Mouse (Mus musculus): ENCODE measurements at regions not wholly inside any gene's neighbourhood (a gene's known extent, or its start where the extent isn't known, plus 50 kb on each side); places are given as distances from the start of the nearest gene placed in this dataset.

DNA sequence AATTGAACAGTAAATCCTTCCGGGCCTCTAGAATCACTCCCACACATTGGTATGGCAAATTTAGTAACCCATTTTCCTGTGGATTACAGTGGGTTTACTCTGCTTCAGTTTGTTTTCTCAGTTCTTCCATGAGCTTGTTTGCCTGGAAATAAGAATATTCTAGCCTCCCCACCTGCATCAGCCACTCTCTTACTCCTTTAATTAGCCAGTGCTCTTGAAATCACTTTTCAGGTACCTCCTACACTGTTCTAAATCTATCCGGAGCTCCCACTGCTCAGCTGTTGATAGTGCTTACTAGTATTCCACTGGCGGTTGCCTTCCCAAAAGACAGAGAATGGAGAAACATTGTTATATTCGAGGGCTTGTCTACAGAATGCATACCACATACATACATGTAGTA, 167.1 kb downstream of the Htr7 start:
- H3K9me3 ChIP-seq (ENCODE audit: control insufficient read depth, low read length) = no peaks in the 10 kb centered on the region
- H3K27ac ChIP-seq (ENCODE audit: low read depth, low read length) = no peak overlapping the region
- no peak overlapping the region for H3K4me2 ChIP-seq (replicated peaks; ENCODE audit: low read depth, low read length)
- no peak overlapping the region for H3K9ac ChIP-seq (ENCODE audit: low read depth, low read length)
- H3K27me3 ChIP-seq (ENCODE audit: control insufficient read depth, insufficient read depth, low read length) = no peaks in the 10 kb centered on the region
- no peak for ATAC-seq (ENCODE audit: low FRiP score, low TSS enrichment)
- H3K36me3 ChIP-seq (ENCODE audit: control insufficient read depth, insufficient read depth, low read length) = no peaks in the 10 kb centered on the region
- WGBS = 76% methylated on average over 4 of the region's 4 CpGs
- H3K4me3 ChIP-seq (ENCODE audit: low read length) = no peak overlapping the region
- H3K4me1 ChIP-seq (ENCODE audit: control insufficient read depth, insufficient read depth, low read length) = no peaks in the 10 kb centered on the region

- H3K9me3 ChIP-seq (ENCODE audit: control insufficient read depth, low read length) = no peaks in the 10 kb centered on the region
- no peak overlapping the region for H3K4me3 ChIP-seq (ENCODE audit: low read length)
- ATAC-seq (ENCODE audit: low FRiP score, low TSS enrichment) = no peak
- H3K27me3 ChIP-seq (ENCODE audit: control insufficient read depth, insufficient read depth, low read length) = no peaks in the 10 kb centered on the region
- no peak overlapping the region for H3K9ac ChIP-seq (ENCODE audit: low read depth, low read length)
- H3K27ac ChIP-seq (ENCODE audit: low read depth, low read length) = no peak overlapping the region
- no peaks in the 10 kb centered on the region for H3K4me1 ChIP-seq (ENCODE audit: control insufficient read depth, insufficient read depth, low read length)
- H3K4me2 ChIP-seq (replicated peaks; ENCODE audit: low read depth, low read length) = no peak overlapping the region
- WGBS = 79% methylated on average over 5 of the region's 5 CpGs
- no peaks in the 10 kb centered on the region for H3K36me3 ChIP-seq (ENCODE audit: control insufficient read depth, insufficient read depth, low read length)
These were observed 171.0 kb downstream of the Htr7 start for GRCm38 (mm10) chr19:35886270-35886669.

DNA sequence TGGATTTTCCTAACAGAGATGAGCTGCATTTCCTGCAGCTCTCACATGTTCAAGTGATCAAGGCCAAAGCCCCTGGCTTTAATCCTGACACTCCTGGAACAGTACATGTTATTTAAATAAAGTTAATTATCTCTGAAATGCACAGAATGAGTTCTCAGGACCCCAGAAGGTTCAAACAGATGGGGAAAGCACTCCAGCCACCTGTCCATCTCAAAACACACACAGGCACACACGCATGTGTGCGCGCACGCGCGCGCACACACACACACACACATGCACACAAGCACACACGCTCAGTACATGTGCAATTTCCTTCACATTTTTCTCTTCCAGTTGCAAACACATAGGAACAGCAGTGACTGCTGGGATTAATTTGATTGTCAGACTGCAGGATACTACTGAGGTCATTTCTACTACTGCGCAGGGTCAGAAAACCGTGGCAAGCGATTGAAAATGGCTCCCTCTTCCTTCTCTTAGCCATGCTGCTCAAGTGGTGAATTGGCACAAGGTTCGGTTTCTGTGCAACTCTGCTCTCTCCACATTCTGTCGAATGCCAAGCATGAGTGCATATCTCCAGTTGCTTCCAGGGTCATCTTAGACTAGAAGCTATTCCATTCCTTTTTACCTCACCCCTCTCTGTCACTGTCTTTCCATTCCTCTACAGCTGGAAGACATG, 175.4 kb downstream of the Htr7 start:
- WGBS = 94% methylated on average over 13 of the region's 13 CpGs
- no peak overlapping the region for H3K4me3 ChIP-seq (ENCODE audit: low read length)
- no peaks in the 10 kb centered on the region for H3K27me3 ChIP-seq (ENCODE audit: control insufficient read depth, insufficient read depth, low read length)
- ATAC-seq (ENCODE audit: low FRiP score, low TSS enrichment) = no peak
- no peaks in the 10 kb centered on the region for H3K9me3 ChIP-seq (ENCODE audit: control insufficient read depth, low read length)
- no peaks in the 10 kb centered on the region for H3K4me1 ChIP-seq (ENCODE audit: control insufficient read depth, insufficient read depth, low read length)
- no peak overlapping the region for H3K9ac ChIP-seq (ENCODE audit: low read depth, low read length)
- no peak overlapping the region for H3K27ac ChIP-seq (ENCODE audit: low read depth, low read length)
- H3K4me2 ChIP-seq (replicated peaks; ENCODE audit: low read depth, low read length) = no peak overlapping the region
- no peaks in the 10 kb centered on the region for H3K36me3 ChIP-seq (ENCODE audit: control insufficient read depth, insufficient read depth, low read length)

GRCm38 (mm10) chr19:35875464-35875863, 181.8 kb downstream of the Htr7 start:
- Histone ChIP-seq H3K4me3 (ENCODE audit: low read length) (no peak overlapping the region), H3K27me3 (ENCODE audit: control insufficient read depth, insufficient read depth, low read length) (no peaks in the 10 kb centered on the region), H3K36me3 (ENCODE audit: control insufficient read depth, insufficient read depth, low read length) (no peaks in the 10 kb centered on the region), H3K4me2 (replicated peaks; ENCODE audit: low read depth, low read length) (no peak overlapping the region), H3K4me1 (ENCODE audit: control insufficient read depth, insufficient read depth, low read length) (no peaks in the 10 kb centered on the region), H3K9me3 (ENCODE audit: control insufficient read depth, low read length) (no peaks in the 10 kb centered on the region), H3K27ac (ENCODE audit: low read depth, low read length) (no peak overlapping the region), H3K9ac (ENCODE audit: low read depth, low read length) (no peak overlapping the region)
- 78% methylated on average over 1 of the region's 1 CpGs for WGBS
- no peak for ATAC-seq (ENCODE audit: low FRiP score, low TSS enrichment)

GRCm38 (mm10) chr19:35870720-35871119, 186.6 kb downstream of the Htr7 start:
- Histone ChIP-seq H3K4me3 (ENCODE audit: low read length) (no peak overlapping the region), H3K9me3 (ENCODE audit: control insufficient read depth, low read length) (no peaks in the 10 kb centered on the region), H3K4me1 (ENCODE audit: control insufficient read depth, insufficient read depth, low read length) (no peaks in the 10 kb centered on the region), H3K27me3 (ENCODE audit: control insufficient read depth, insufficient read depth, low read length) (no peaks in the 10 kb centered on the region), H3K4me2 (replicated peaks; ENCODE audit: low read depth, low read length) (no peak overlapping the region), H3K36me3 (ENCODE audit: control insufficient read depth, insufficient read depth, low read length) (no peaks in the 10 kb centered on the region), H3K9ac (ENCODE audit: low read depth, low read length) (no peak overlapping the region), H3K27ac (ENCODE audit: low read depth, low read length) (no peak overlapping the region)
- no peak for ATAC-seq (ENCODE audit: low FRiP score, low TSS enrichment)
- 90% methylated on average over 4 of the region's 4 CpGs for WGBS

DNA sequence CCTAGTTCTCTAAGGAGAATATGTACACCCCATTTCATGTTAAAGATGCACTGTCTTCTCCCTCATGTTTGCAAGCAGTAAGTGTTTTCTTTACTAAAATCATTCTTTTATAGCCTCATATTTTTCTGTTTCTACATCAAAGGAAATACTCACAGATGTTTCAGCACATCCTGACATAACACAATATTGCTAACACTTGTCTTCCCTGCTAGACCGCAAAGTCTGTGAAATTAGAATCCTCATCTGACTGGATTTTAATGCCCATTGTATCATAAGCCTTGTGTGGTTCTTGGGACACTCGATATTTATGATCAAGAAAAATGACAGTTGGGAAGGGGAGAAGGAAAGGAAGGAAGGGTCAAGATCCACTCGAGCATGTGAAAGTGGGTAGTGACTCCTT, 188.8 kb downstream of the Htr7 start:
- Histone ChIP-seq H3K9ac (ENCODE audit: low read depth, low read length) (no peak overlapping the region), H3K4me1 (ENCODE audit: control insufficient read depth, insufficient read depth, low read length) (no peaks in the 10 kb centered on the region), H3K27ac (ENCODE audit: low read depth, low read length) (no peak overlapping the region), H3K27me3 (ENCODE audit: control insufficient read depth, insufficient read depth, low read length) (no peaks in the 10 kb centered on the region), H3K4me3 (ENCODE audit: low read length) (no peak overlapping the region), H3K4me2 (replicated peaks; ENCODE audit: low read depth, low read length) (no peak overlapping the region), H3K9me3 (ENCODE audit: control insufficient read depth, low read length) (no peaks in the 10 kb centered on the region), H3K36me3 (ENCODE audit: control insufficient read depth, insufficient read depth, low read length) (no peaks in the 10 kb centered on the region)
- 76% methylated on average over 3 of the region's 3 CpGs for WGBS
- no peak for ATAC-seq (ENCODE audit: low FRiP score, low TSS enrichment)

- H3K4me2 ChIP-seq (replicated peaks; ENCODE audit: low read depth, low read length) = no peak overlapping the region
- no peak overlapping the region for H3K9ac ChIP-seq (ENCODE audit: low read depth, low read length)
- H3K9me3 ChIP-seq (ENCODE audit: control insufficient read depth, low read length) = no peaks in the 10 kb centered on the region
- no peaks in the 10 kb centered on the region for H3K4me1 ChIP-seq (ENCODE audit: control insufficient read depth, insufficient read depth, low read length)
- WGBS = 85% methylated on average over 6 of the region's 6 CpGs
- H3K27me3 ChIP-seq (ENCODE audit: control insufficient read depth, insufficient read depth, low read length) = no peaks in the 10 kb centered on the region
- no peak for ATAC-seq (ENCODE audit: low FRiP score, low TSS enrichment)
- H3K36me3 ChIP-seq (ENCODE audit: control insufficient read depth, insufficient read depth, low read length) = no peaks in the 10 kb centered on the region
- H3K4me3 ChIP-seq (ENCODE audit: low read length) = no peak overlapping the region
- no peak overlapping the region for H3K27ac ChIP-seq (ENCODE audit: low read depth, low read length)
These were observed 194.3 kb downstream of the Htr7 start for GRCm38 (mm10) chr19:35863049-35863448.

DNA sequence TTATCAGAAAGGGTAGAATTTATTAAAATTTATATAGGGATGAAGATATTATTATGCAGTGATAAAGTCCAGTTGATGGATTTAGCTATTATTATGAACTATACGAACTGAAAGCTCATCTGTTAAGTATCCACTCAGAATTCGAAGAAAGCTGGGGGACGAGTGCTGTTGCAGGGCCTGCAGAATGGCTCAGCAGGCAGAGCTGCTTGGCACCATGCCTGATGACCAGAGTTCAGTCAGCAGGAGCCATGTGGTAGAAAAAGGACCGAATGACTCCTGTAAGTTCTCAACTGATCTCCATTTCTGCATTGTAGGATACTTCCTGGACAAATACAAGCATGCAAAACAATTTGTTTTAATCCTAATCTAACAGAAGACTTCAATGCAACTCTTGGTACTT, 195.9 kb downstream of the Htr7 start:
- Histone ChIP-seq H3K4me3 (ENCODE audit: low read length) (no peak overlapping the region), H3K4me1 (ENCODE audit: control insufficient read depth, insufficient read depth, low read length) (no peaks in the 10 kb centered on the region), H3K4me2 (replicated peaks; ENCODE audit: low read depth, low read length) (no peak overlapping the region), H3K9me3 (ENCODE audit: control insufficient read depth, low read length) (no peaks in the 10 kb centered on the region), H3K9ac (ENCODE audit: low read depth, low read length) (no peak overlapping the region), H3K27me3 (ENCODE audit: control insufficient read depth, insufficient read depth, low read length) (no peaks in the 10 kb centered on the region), H3K36me3 (ENCODE audit: control insufficient read depth, insufficient read depth, low read length) (no peaks in the 10 kb centered on the region), H3K27ac (ENCODE audit: low read depth, low read length) (no peak overlapping the region)
- no peak for ATAC-seq (ENCODE audit: low FRiP score, low TSS enrichment)
- 75% methylated on average over 4 of the region's 4 CpGs for WGBS

DNA sequence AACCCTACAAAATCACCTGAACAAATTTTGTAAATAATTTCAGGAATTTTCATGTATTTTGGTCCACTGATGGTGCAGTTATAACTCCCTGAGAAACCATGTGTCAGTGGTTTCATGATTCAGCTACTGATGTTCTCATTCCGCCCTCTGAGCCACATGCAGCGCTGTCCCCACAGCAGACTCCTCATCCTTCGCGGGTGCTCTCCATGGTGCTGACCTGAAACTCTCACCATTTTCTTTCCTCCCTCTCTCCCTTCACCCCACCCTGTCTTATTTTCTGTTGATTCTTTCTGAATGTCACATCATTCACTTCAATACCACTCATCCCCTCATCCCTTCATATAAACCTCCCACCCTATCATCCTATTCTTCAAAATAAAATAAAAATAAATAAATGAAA, 224.3 kb downstream of the Htr7 start:
- H3K36me3 ChIP-seq (ENCODE audit: control insufficient read depth, insufficient read depth, low read length) = no peaks in the 10 kb centered on the region
- 7% methylated on average over 4 of the region's 4 CpGs for WGBS
- H3K9ac ChIP-seq (ENCODE audit: low read depth, low read length) = no peak overlapping the region
- H3K27me3 ChIP-seq (ENCODE audit: control insufficient read depth, insufficient read depth, low read length) = no peaks in the 10 kb centered on the region
- H3K27ac ChIP-seq (ENCODE audit: low read depth, low read length) = no peak overlapping the region
- no peak overlapping the region for H3K4me3 ChIP-seq (ENCODE audit: low read length)
- H3K4me1 ChIP-seq (ENCODE audit: control insufficient read depth, insufficient read depth, low read length) = no peaks in the 10 kb centered on the region
- H3K9me3 ChIP-seq (ENCODE audit: control insufficient read depth, low read length) = no peaks in the 10 kb centered on the region
- peak; percentile 71; the same call in 1 of the 2 replicates for ATAC-seq (ENCODE audit: low FRiP score, low TSS enrichment)
- H3K4me2 ChIP-seq (replicated peaks; ENCODE audit: low read depth, low read length) = no peak overlapping the region
